Comparison of ENCODE assay signal across 18 mouse cellular contexts in genomic region chr19:29406042-29407017, GRCm38 (mm10). TPM values are rescaled to one million over a fixed set of nuclear protein-coding genes. Genes with fewer than 3 reads are reported as not detected.
"Had no signal": no experiment of that assay in that cellular context is flagged by ENCODE, and none has a peak within 500 bp of the region (broad histone marks: within the 10 kb centered on the region; RNA-seq: fewer than 3 reads in every experiment).

No protein-coding gene starts in this region.

- H3K4me3 ChIP-seq: liver, embryonic 13.5 days; lung, embryonic 15.5 days; midbrain, embryonic 13.5 days; stomach, embryonic 15.5 days had no signal

- H3K9ac ChIP-seq: liver, embryonic 13.5 days; liver, postnatal 0 days; lung, embryonic 15.5 days; midbrain, embryonic 13.5 days; stomach, embryonic 15.5 days had no signal

- H3K27ac ChIP-seq: liver, embryonic 13.5 days; lung, embryonic 15.5 days; macrophage; midbrain, embryonic 13.5 days; stomach, embryonic 15.5 days had no signal

- H3K27me3 ChIP-seq: liver, embryonic 13.5 days; lung, embryonic 15.5 days; midbrain, embryonic 13.5 days; stomach, embryonic 15.5 days had no signal

- ATAC-seq: liver, postnatal 0 days; midbrain, embryonic 13.5 days had no signal

- H3K9me3 ChIP-seq: liver, embryonic 13.5 days; lung, embryonic 15.5 days; midbrain, embryonic 13.5 days; stomach, embryonic 15.5 days had no signal

- DNase-seq: kidney, adult 2 months; kidney, postnatal 25 days; layer of hippocampus, adult 9-11 months; layer of hippocampus, postnatal 36 days; liver; liver, embryonic 13.5 days; liver, postnatal 0 days; lung, postnatal 14 days; right cerebral cortex, postnatal 4 days; thymus, postnatal 36 days had no signal

- H3K4me1 ChIP-seq: liver, embryonic 13.5 days; lung, embryonic 15.5 days; midbrain, embryonic 13.5 days; stomach, embryonic 15.5 days had no signal

- H3K4me2 ChIP-seq: liver, embryonic 13.5 days; lung, embryonic 15.5 days; midbrain, embryonic 13.5 days; stomach, embryonic 15.5 days had no signal

- H3K36me3 ChIP-seq: liver, embryonic 13.5 days; lung, embryonic 15.5 days; midbrain, embryonic 13.5 days; stomach, embryonic 15.5 days had no signal

RNA-seq across cellular contexts. Expression of gene Pdcd1lg2, which starts 4.4 kb away (rescaled TPM):
- total RNA-seq: layer of hippocampus, adult 18-20 months; layer of hippocampus, postnatal 36 days; megakaryocyte-erythroid progenitor cell, adult 5-6 weeks had no signal
- polyA plus RNA-seq: kidney, embryonic 16.5 days; liver, postnatal 0 days; neural tube, embryonic 14.5 days; stomach, embryonic 15.5 days had no signal
